Mouse (Mus musculus) lung, embryonic 15.5 days (tissue): ENCODE measurements around the gene C1qtnf5. TPM values are rescaled to one million over a fixed set of nuclear protein-coding genes. Genes with fewer than 3 reads are reported as not detected.
"Not testable (repeated sequence)": the region's sequence is repeated elsewhere in the genome, so short reads cannot be mapped to it uniquely, and the experiment has no call there.

Source experiments
- ATAC-seq: fragments of 200-750 bp; cut with Nextera tagmentation; 2 replicates; pipeline ENCODE4 v1.8.0; 2017; ENCODE audit warnings: moderate number of reproducible peaks, borderline replicate concordance; ENCODE audit not compliant: low FRiP score, low TSS enrichment; ENCODE audit errors: extremely low read depth
- H3K27ac ChIP-seq: fragments of 300-500 bp; sonication (generic); 2 replicates; pipeline ENCODE4 v1.5.1; 2015; ENCODE audit warnings: moderate library complexity, mild to moderate bottlenecking, inconsistent platforms
- H3K27me3 ChIP-seq: fragments of 300-500 bp; sonication (generic); 2 replicates; pipeline ENCODE4 v1.6.1; 2015; ENCODE audit warnings: inconsistent platforms
- H3K36me3 ChIP-seq: fragments of 300-500 bp; sonication (generic); 2 replicates; pipeline ENCODE4 v1.6.1; 2015; ENCODE audit warnings: inconsistent platforms
- H3K4me1 ChIP-seq: fragments of 300-500 bp; sonication (generic); 2 replicates; pipeline ENCODE4 v1.6.1; 2015; ENCODE audit warnings: inconsistent platforms
- H3K4me2 ChIP-seq: fragments of 300-500 bp; sonication (generic); 2 replicates; pipeline ENCODE4 v1.6.1; 2015; ENCODE audit warnings: inconsistent platforms, mild to moderate bottlenecking, moderate library complexity
- H3K4me3 ChIP-seq: fragments of 300-500 bp; sonication (generic); 2 replicates; pipeline ENCODE4 v1.5.1; 2015; ENCODE audit warnings: mild to moderate bottlenecking, inconsistent platforms
- H3K9ac ChIP-seq: fragments of 300-500 bp; sonication (generic); 2 replicates; pipeline ENCODE4 v1.6.1; 2015; ENCODE audit warnings: inconsistent platforms
- H3K9me3 ChIP-seq: fragments of 300-500 bp; sonication (generic); 2 replicates; pipeline ENCODE4 v1.6.1; 2016; ENCODE audit warnings: inconsistent platforms
- WGBS: fragments of 180-500 bp; shearing (Covaris S2); methylation state at CpG from one replicate; pipeline ENCODE4 v1.1.7; 2015; 5-methylcytosine and 5-hydroxymethylcytosine counted together
- polyA plus RNA-seq: library from polyadenylated mRNA; unstranded; fragments of >200 nt; fragmentation: Nextera tagmentation; extraction: Ambion mirVana; gene quantifications from 2 replicates; pipeline ENCODE4 v1.2.1, GENCODE M21; 2015

C1qtnf5 gene
- polyA plus RNA-seq, 1 experiment from 2014 or later: 6.3 TPM

- 20% methylated on average over 9 of the region's 9 CpGs for WGBS
- Histone ChIP-seq H3K27me3 (no peaks in the 10 kb centered on the region), H3K36me3 (peaks cover 16% of the 10 kb centered on the region), H3K9ac (peak overlapping the region; percentile 27), H3K4me3 (peak overlapping the region; percentile 22), H3K4me2 (peak overlapping the region; percentile 52), H3K4me1 (peaks cover 57% of the 10 kb centered on the region), H3K27ac (peak overlapping the region; percentile 37), H3K9me3 (no peaks in the 10 kb centered on the region)
- ATAC-seq: no peak
Observed at GRCm38 (mm10) chr9:44109360-44110095, 2.5 kb downstream of the C1qtnf5 start.

GRCm38 (mm10) chr9:44111909-44112308 lies 4.9 kb downstream of the C1qtnf5 start:
- H3K9ac ChIP-seq, H3K27me3 ChIP-seq, H3K36me3 ChIP-seq, H3K27ac ChIP-seq, H3K9me3 ChIP-seq, ATAC-seq: not testable (repeated sequence)
- WGBS: 41% methylated on average over 10 of the region's 12 CpGs
- H3K4me2 ChIP-seq: peak overlapping the region; percentile 61
- H3K4me3 ChIP-seq: peak overlapping the region; percentile 82
- H3K4me1 ChIP-seq: peaks cover 45% of the 10 kb centered on the region

GRCm38 (mm10) chr9:44113105-44113789 lies 6.2 kb downstream of the C1qtnf5 start, which contains the start of the genes Gm49380 and Rnf26:
TSS of gene Gm49380 (minus strand) at chr9:44113500.
TSS of gene Rnf26 (minus strand) at chr9:44113517.
- Histone ChIP-seq H3K4me1 (peaks cover 32% of the 10 kb centered on the region), H3K27ac (peak within 1 kb of the TSS; percentile 85), H3K4me2 (peak within 1 kb of the TSS; percentile 61), H3K9ac (peak within 1 kb of the TSS; percentile 83), H3K4me3 (peak within 1 kb of the TSS; percentile 82), H3K9me3 (no peaks in the 10 kb centered on the region), H3K27me3 (no peaks in the 10 kb centered on the region), H3K36me3 (peaks cover 5% of the 10 kb centered on the region; the same call in 1 of the 2 replicates)
- peak; percentile 94 for ATAC-seq
- WGBS: 0% methylated on average over 49 of the region's 51 CpGs

- Histone ChIP-seq H3K27me3 (no peaks in the 10 kb centered on the region), H3K9me3 (no peaks in the 10 kb centered on the region), H3K36me3 (no peaks in the 10 kb centered on the region), H3K9ac (no peak overlapping the region), H3K27ac (peak overlapping the region; percentile 15; the same call in 1 of the 2 replicates), H3K4me2 (no peak overlapping the region), H3K4me1 (peaks cover 20% of the 10 kb centered on the region), H3K4me3 (no peak overlapping the region)
- ATAC-seq: no peak
- 47% methylated on average over 2 of the region's 2 CpGs for WGBS
Observed at GRCm38 (mm10) chr9:44114453-44114852, 7.4 kb downstream of the C1qtnf5 start.

GRCm38 (mm10) chr9:44115599-44115998 lies 8.6 kb downstream of the C1qtnf5 start:
- Histone ChIP-seq H3K9me3 (no peaks in the 10 kb centered on the region), H3K4me1 (peaks cover 8% of the 10 kb centered on the region), H3K9ac (no peak overlapping the region), H3K27me3 (no peaks in the 10 kb centered on the region), H3K36me3 (no peaks in the 10 kb centered on the region), H3K4me2 (no peak overlapping the region), H3K27ac (no peak overlapping the region), H3K4me3 (no peak overlapping the region)
- WGBS: 86% methylated on average over 9 of the region's 9 CpGs
- no peak for ATAC-seq

- Histone ChIP-seq H3K27ac (no peak overlapping the region), H3K36me3 (no peaks in the 10 kb centered on the region), H3K4me3 (no peak overlapping the region), H3K4me2 (no peak overlapping the region), H3K4me1 (peaks cover 7% of the 10 kb centered on the region; the same call in 1 of the 2 replicates), H3K27me3 (no peaks in the 10 kb centered on the region), H3K9me3 (no peaks in the 10 kb centered on the region), H3K9ac (no peak overlapping the region)
- ATAC-seq: no peak
- WGBS: 82% methylated on average over 4 of the region's 4 CpGs
Observed at GRCm38 (mm10) chr9:44116182-44116581, 9.1 kb downstream of the C1qtnf5 start.

GRCm38 (mm10) chr9:44119011-44119410 lies 12.0 kb downstream of the C1qtnf5 start:
- no peak for ATAC-seq
- WGBS: 56% methylated on average over 5 of the region's 5 CpGs
- Histone ChIP-seq H3K9ac (no peak overlapping the region), H3K27ac (no peak overlapping the region), H3K36me3 (no peaks in the 10 kb centered on the region), H3K4me3 (no peak overlapping the region), H3K27me3 (no peaks in the 10 kb centered on the region), H3K9me3 (no peaks in the 10 kb centered on the region), H3K4me1 (peaks cover 4% of the 10 kb centered on the region; the same call in 1 of the 2 replicates), H3K4me2 (no peak overlapping the region)

- no peak overlapping the region for H3K9ac ChIP-seq
- no peak overlapping the region for H3K27ac ChIP-seq
- no peak overlapping the region for H3K4me2 ChIP-seq
- H3K4me1 ChIP-seq: 0 out of 2 replicates have a peak, but pooled peaks cover 2% of the 10 kb centered on the region
- no peaks in the 10 kb centered on the region for H3K27me3 ChIP-seq
- no peak overlapping the region for H3K4me3 ChIP-seq
- no peaks in the 10 kb centered on the region for H3K9me3 ChIP-seq
- ATAC-seq: no peak
- no peaks in the 10 kb centered on the region for H3K36me3 ChIP-seq
- WGBS: 51% methylated on average over 8 of the region's 8 CpGs
Observed at GRCm38 (mm10) chr9:44119948-44120465, 13.0 kb downstream of the C1qtnf5 start.

GRCm38 (mm10) chr9:44124317-44124716 lies 17.3 kb downstream of the C1qtnf5 start:
- Histone ChIP-seq H3K4me3 (no peak overlapping the region), H3K4me1 (peaks cover 29% of the 10 kb centered on the region), H3K9ac (no peak overlapping the region), H3K36me3 (no peaks in the 10 kb centered on the region), H3K27me3 (no peaks in the 10 kb centered on the region), H3K27ac (no peak overlapping the region), H3K9me3 (no peaks in the 10 kb centered on the region), H3K4me2 (no peak overlapping the region)
- no peak for ATAC-seq
- WGBS: 65% methylated on average over 6 of the region's 6 CpGs

GRCm38 (mm10) chr9:44125026-44125425 lies 18.0 kb downstream of the C1qtnf5 start:
- Histone ChIP-seq H3K9me3 (no peaks in the 10 kb centered on the region), H3K9ac (no peak overlapping the region), H3K27ac (no peak overlapping the region), H3K4me1 (peaks cover 35% of the 10 kb centered on the region), H3K4me3 (no peak overlapping the region), H3K4me2 (no peak overlapping the region), H3K36me3 (no peaks in the 10 kb centered on the region), H3K27me3 (no peaks in the 10 kb centered on the region)
- no peak for ATAC-seq
- 54% methylated on average over 5 of the region's 5 CpGs for WGBS

GRCm38 (mm10) chr9:44125546-44126428 lies 18.7 kb downstream of the C1qtnf5 start:
- peak overlapping the region; percentile 25 for H3K4me2 ChIP-seq
- H3K9me3 ChIP-seq: no peaks in the 10 kb centered on the region
- WGBS: 25% methylated on average over 18 of the region's 18 CpGs
- H3K27me3 ChIP-seq: no peaks in the 10 kb centered on the region
- H3K4me3 ChIP-seq: no peak overlapping the region
- no peaks in the 10 kb centered on the region for H3K36me3 ChIP-seq
- no peak for ATAC-seq
- H3K4me1 ChIP-seq: peaks cover 43% of the 10 kb centered on the region
- no peak overlapping the region; the same call in 1 of the 2 replicates for H3K9ac ChIP-seq
- H3K27ac ChIP-seq: peak overlapping the region; percentile 48
